Mouse (Mus musculus) liver, embryonic 12.5 days (tissue): Measurements from ENCODE around the gene Cyp2j13. TPM values are rescaled to one million over a fixed set of nuclear protein-coding genes. Genes with fewer than 3 reads are reported as not detected.

Experiments used
- polyA plus RNA-seq: library from polyadenylated mRNA; unstranded; fragments of >200 nt; fragmentation: Nextera tagmentation; extraction: Ambion mirVana; gene quantifications from 2 replicates; pipeline ENCODE4 v1.2.1, GENCODE M21; 2016

Gene Cyp2j13
- polyA plus RNA-seq, 1 experiment from 2014 or later: not detected

Other genes with a start within 250 kb of the Cyp2j13 start
- 6.6 and 7.2 TPM in 2 replicates for gene Hook1, start 110.3 kb downstream of the Cyp2j13 start, polyA plus RNA-seq
- not detected in 2 replicates for gene Cyp2j12, start 63.6 kb upstream of the Cyp2j13 start, polyA plus RNA-seq
- not detected in 2 replicates for gene Cyp2j7, start 159.1 kb upstream of the Cyp2j13 start, polyA plus RNA-seq